Mouse (Mus musculus) heart, adult 2 months (tissue): ENCODE results near the gene Pcsk7.

Source experiments
- CTCF ChIP-seq: fragments of 200-600 bp; IDR thresholded peaks from 2 replicates; pipeline ENCODE4 v1.8.1; 2022; ENCODE audit warnings: antibody characterized with exemption, mild to moderate bottlenecking, moderate library complexity
- EP300 ChIP-seq: fragments of 200-500 bp; IDR thresholded peaks from 2 replicates; pipeline ENCODE4 v1.6.1; 2011; ENCODE audit warnings: low read depth, low read length, control low read depth; ENCODE audit not compliant: insufficient read depth
- POLR2A ChIP-seq: fragments of 200-500 bp; IDR thresholded peaks from 2 replicates; pipeline ENCODE4 v1.6.1; 2011; ENCODE audit warnings: mild to moderate bottlenecking, low read depth, low read length, control low read depth; ENCODE audit not compliant: insufficient read depth

- TF ChIP-seq CTCF (no peak), POLR2A (no peak), EP300 (no peak)
These were observed 46.9 kb upstream of the Pcsk7 start for GRCm38 (mm10) chr9:45859364-45859763.
